ENCODE assay signal across 14 mouse cellular contexts in genomic region chr13:35807016-35807415, GRCm38 (mm10).
DNase-seq lines count a peak whose midpoint lies in the region; TF ChIP-seq lines count a peak whose summit lies in the region.
"Had no signal": no experiment of that assay in that cellular context is flagged by ENCODE, and none has a peak within 500 bp of the region (broad histone marks: within the 10 kb centered on the region; RNA-seq: fewer than 3 reads in every experiment).

No protein-coding gene starts in this region.

- H3K9me3 ChIP-seq in E14TG2a.4 (ENCODE audit: low read length), result no peaks in the 10 kb centered on the region
- no peaks in the 10 kb centered on the region for H3K9me3 ChIP-seq in MEL (replicated peaks; ENCODE audit: insufficient read depth, low read length)
- no peaks in the 10 kb centered on the region for H3K9me3 ChIP-seq in limb, embryonic 10.5 days (replicated peaks)
- H3K9me3 ChIP-seq: limb, embryonic 15.5 days had no signal

- no peak overlapping the region for H3K4me3 ChIP-seq in kidney, adult 2 months (ENCODE audit: insufficient read depth, low read depth, low read length)
- no peak overlapping the region for H3K4me3 ChIP-seq in E14TG2a.4 (replicated peaks; ENCODE audit: low read length)
- H3K4me3 ChIP-seq in MEL (ENCODE audit: control insufficient read depth in 1 of 2, insufficient read depth in 1 of 2, low read depth in 2 of 2, low read length in 2 of 2), result no peak overlapping the region
- H3K4me3 ChIP-seq in limb, embryonic 10.5 days, result no peak overlapping the region
- H3K4me3 ChIP-seq: limb, embryonic 15.5 days; myocyte had no signal

- WGBS in kidney, adult 2 months, result 95% methylated on average over 7 of the region's 7 CpGs
- 93% methylated on average over 7 of the region's 7 CpGs for WGBS in limb, embryonic 10.5 days

- 0 out of 2 replicates have a peak, but pooled peaks have one; percentile 1 for TF ChIP-seq CTCF in kidney, adult 2 months (conservative IDR thresholded peaks at IDR 0.05; ENCODE audit: insufficient read depth, insufficient read length, low read depth, low read length)
- TF ChIP-seq CTCF in E14TG2a.4 (conservative IDR thresholded peaks at IDR 0.05; ENCODE audit: low read length), result peak; percentile 81
- peak; percentile 30 to 54 (median 37); a peak in 5 of 6 replicates for TF ChIP-seq CTCF in MEL (IDR thresholded peaks at IDR 0.05 in 2 of 3, conservative IDR thresholded peaks at IDR 0.05 in 1 of 3; ENCODE audit: control insufficient read depth in 1 of 3, insufficient read depth in 1 of 3, low read depth in 2 of 3, low read length in 3 of 3, poor library complexity in 1 of 3, severe bottlenecking in 1 of 3)

- H3K27ac ChIP-seq in kidney, adult 2 months (ENCODE audit: insufficient read depth, low read depth, low read length), result no peak overlapping the region
- no peak overlapping the region for H3K27ac ChIP-seq in MEL (ENCODE audit: control insufficient read depth, low read depth, low read length)
- peak overlapping the region; percentile 81; the same call in 1 of the 2 replicates for H3K27ac ChIP-seq in limb, embryonic 10.5 days

- H3K27me3 ChIP-seq in kidney, adult 2 months (replicated peaks; ENCODE audit: control insufficient read depth, insufficient read depth, low read length), result no peaks in the 10 kb centered on the region
- H3K27me3 ChIP-seq in E14TG2a.4 (ENCODE audit: insufficient read depth, low read length), result no peaks in the 10 kb centered on the region
- H3K27me3 ChIP-seq in MEL (ENCODE audit: control insufficient read depth in 1 of 2, insufficient read depth in 2 of 2, low read length in 2 of 2), result no peaks in the 10 kb centered on the region
- H3K27me3 ChIP-seq in limb, embryonic 10.5 days (ENCODE audit: low read depth, poor library complexity, severe bottlenecking), result no peaks in the 10 kb centered on the region
- H3K27me3 ChIP-seq: limb, embryonic 15.5 days; megakaryocyte, embryonic 14.5 days had no signal

- H3K79me2 ChIP-seq in MEL (ENCODE audit: control insufficient read depth, insufficient read depth, low read length, poor library complexity), result peaks cover 40% of the 10 kb centered on the region

- TF ChIP-seq RAD21 in MEL (IDR thresholded peaks at IDR 0.05; ENCODE audit: low read depth, low read length), result no peak; the same call in 1 of the 2 replicates

- DNase-seq in kidney, adult 2 months, result no peak
- no peak for DNase-seq in kidney, postnatal 4 days
- peak; percentile 58 for DNase-seq in MEL (ENCODE audit: low read depth, low spot score)
- DNase-seq in limb, embryonic 10.5 days (ENCODE audit: low spot score), result no peak
- DNase-seq in kidney, adult 18-20 months, result no peak
- no peak for DNase-seq in cerebellum, adult 11-12 months
- DNase-seq in gastrocnemius, postnatal 36 days, result no peak
- DNase-seq: adrenal gland, postnatal 10 days; embryo, embryonic 11 days; heart, postnatal 4 days had no signal

- H3K4me1 ChIP-seq in kidney, adult 2 months (ENCODE audit: control insufficient read depth, insufficient read depth, low read length), result no peaks in the 10 kb centered on the region
- H3K4me1 ChIP-seq in E14TG2a.4 (replicated peaks; ENCODE audit: low read depth, low read length) (peaks cover 92% of the 10 kb centered on the region), MEL (ENCODE audit: control insufficient read depth in 1 of 2, insufficient read depth in 2 of 2, low read length in 2 of 2) (peaks cover 22 to 37% of the 10 kb centered on the region in 2 experiments)
- H3K4me1 ChIP-seq in limb, embryonic 10.5 days, result peaks cover 47% of the 10 kb centered on the region

- intact Hi-C loops in gastrocnemius, postnatal 36 days (cut with DNase I), result no loop called here

- no peak for TF ChIP-seq POLR2A in kidney, adult 2 months (IDR thresholded peaks at IDR 0.05; ENCODE audit: low read depth, low read length)
- no peak for TF ChIP-seq POLR2A in MEL (IDR thresholded peaks at IDR 0.05; ENCODE audit: control insufficient read depth in 1 of 2, insufficient read depth in 1 of 2, low read depth in 1 of 2, low read length in 2 of 2, poor library complexity in 1 of 2)

- H3K9ac ChIP-seq in MEL (ENCODE audit: control insufficient read depth, low read depth, low read length, poor library complexity, severe bottlenecking), result no peak overlapping the region
- H3K9ac ChIP-seq: limb, embryonic 15.5 days had no signal

- no peaks in the 10 kb centered on the region for H3K36me3 ChIP-seq in kidney, adult 2 months (ENCODE audit: control insufficient read depth, insufficient read depth, low read length)
- H3K36me3 ChIP-seq in E14TG2a.4 (ENCODE audit: insufficient read depth, low read length), result peaks cover 66% of the 10 kb centered on the region
- peaks cover 0 to 41% of the 10 kb centered on the region in 2 experiments; a peak in 2 of 4 replicates for H3K36me3 ChIP-seq in MEL (ENCODE audit: control insufficient read depth in 1 of 2, insufficient read depth in 2 of 2, low read length in 2 of 2)
- peaks cover 8% of the 10 kb centered on the region; the same call in 1 of the 2 replicates for H3K36me3 ChIP-seq in limb, embryonic 10.5 days
- H3K36me3 ChIP-seq: limb, embryonic 15.5 days had no signal

- no peak for TF ChIP-seq EP300 in MEL (IDR thresholded peaks at IDR 0.05; ENCODE audit: low read depth in 1 of 2, low read length in 2 of 2)

TF ChIP-seq in MEL, 35 proteins besides CTCF, POLR2A, EP300 and RAD21:
- TF ChIP-seq NELFE (IDR thresholded peaks at IDR 0.05; ENCODE audit: low read depth, low read length) (no peak), UBTF (IDR thresholded peaks at IDR 0.05; ENCODE audit: borderline replicate concordance, insufficient read depth, low read depth, low read length) (no peak), TCF12 (IDR thresholded peaks at IDR 0.05; ENCODE audit: low read depth, low read length) (no peak), USF1 (IDR thresholded peaks at IDR 0.05; ENCODE audit: low read depth, low read length) (no peak), ETS1 (IDR thresholded peaks at IDR 0.05; ENCODE audit: low read depth, low read length) (no peak), MAFK (IDR thresholded peaks at IDR 0.05; ENCODE audit: borderline replicate concordance, low read depth, low read length) (no peak)

Comparison
In these comparisons a context has a peak if more than half of its experiments do, and no peak if none do; other contexts are left out.
1. CTCF ChIP-seq: peak in every context shown above with its lines; median percentile 81 in E14TG2a.4; 37 in MEL; 1 in kidney, adult 2 months.